Mouse (Mus musculus) CH12.LX (cell line): ENCODE measurements at regions not wholly inside any gene's neighbourhood (a gene's known extent, or its start where the extent isn't known, plus 50 kb on each side); places are given as distances from the start of the nearest gene placed in this dataset.

Source experiments
- DNase-seq: peaks from one replicate; pipeline ENCODE4 v3.0.0-alpha.2; 2013; ENCODE audit errors: extremely low read depth
- H3K27ac ChIP-seq: 2 replicates; pipeline ENCODE4 v1.5.1; 2012; ENCODE audit warnings: low read depth, mild to moderate bottlenecking, control low read depth, moderate library complexity; ENCODE audit not compliant: insufficient read depth
- H3K27me3 ChIP-seq: replicated peaks from 2 replicates; pipeline ENCODE3; 2012; ENCODE audit warnings: inconsistent platforms
- H3K36me3 ChIP-seq, 2 experiments: replicated peaks in 1 of 2; 2 replicates each; pipeline versions ENCODE3 to v1.6.1; 2012; ENCODE audit warnings: inconsistent platforms in 1 of 2, low read length in 1 of 2, mild to moderate bottlenecking in 1 of 2, mixed read lengths in 1 of 2, moderate library complexity in 1 of 2; ENCODE audit not compliant: control insufficient read depth in 1 of 2, insufficient read depth in 1 of 2
- H3K4me1 ChIP-seq, 2 experiments: 2 replicates each; pipeline ENCODE4 v1.6.1; 2012; ENCODE audit warnings: inconsistent platforms in 1 of 2, moderate library complexity in 1 of 2; ENCODE audit not compliant: insufficient read depth in 2 of 2, control insufficient read depth in 1 of 2
- H3K4me2 ChIP-seq: 2 replicates; pipeline ENCODE4 v1.6.1; 2012; ENCODE audit warnings: low read depth, mild to moderate bottlenecking, control low read depth; ENCODE audit not compliant: poor library complexity, insufficient read depth, severe bottlenecking
- H3K4me3 ChIP-seq, 3 experiments: fragments of 150-350 bp in 1 of 3; sonication (generic) in 1 of 3; replicated peaks in 1 of 3; 2 replicates each; pipeline versions ENCODE3 to v1.5.1; 2011 to 2012; ENCODE audit warnings: low read depth in 2 of 3, low read length in 2 of 3, mild to moderate bottlenecking in 2 of 3, moderate library complexity in 2 of 3, control low read depth in 1 of 3, improper control_type of control experiment in 1 of 3, inconsistent platforms in 1 of 3, mixed read lengths in 1 of 3; ENCODE audit not compliant: poor library complexity in 1 of 3
- H3K79me2 ChIP-seq: replicated peaks from 2 replicates; pipeline ENCODE4 v1.6.1; 2012; ENCODE audit warnings: mild to moderate bottlenecking, moderate library complexity; ENCODE audit not compliant: control insufficient read depth, poor library complexity, insufficient read depth, severe bottlenecking; ENCODE audit errors: extremely low read depth
- H3K9ac ChIP-seq: 2 replicates; pipeline ENCODE4 v1.6.1; 2012; ENCODE audit warnings: low read depth, mild to moderate bottlenecking, control low read depth, moderate library complexity; ENCODE audit not compliant: insufficient read depth
- H3K9me3 ChIP-seq: replicated peaks from 2 replicates; pipeline ENCODE3; 2012; ENCODE audit warnings: low read length, inconsistent platforms, mixed read lengths
- CHD2 ChIP-seq: IDR thresholded peaks from 2 replicates; pipeline ENCODE4 v1.6.1; 2011; ENCODE audit warnings: low read length, improper control_type of control experiment
- CTCF ChIP-seq, 2 experiments: IDR thresholded peaks in 1 of 2; conservative IDR thresholded peaks in 1 of 2; 2 replicates each; pipeline ENCODE4 v1.5.1; 2011 to 2012; ENCODE audit warnings: low read depth in 2 of 2, low read length in 2 of 2, improper control_type of control experiment in 1 of 2, inconsistent platforms in 1 of 2, mild to moderate bottlenecking in 1 of 2, moderate library complexity in 1 of 2
- E2F4 ChIP-seq: IDR thresholded peaks from 2 replicates; pipeline ENCODE4 v1.6.1; 2011; ENCODE audit warnings: low read depth, low read length, improper control_type of control experiment; ENCODE audit not compliant: insufficient replicate concordance
- HCFC1 ChIP-seq: IDR thresholded peaks from 2 replicates; pipeline ENCODE4 v1.6.1; 2012; ENCODE audit warnings: low read depth, mild to moderate bottlenecking, inconsistent platforms, low read length, improper control_type of control experiment
- IRF4 ChIP-seq: IDR thresholded peaks from 2 replicates; pipeline ENCODE4 v1.6.1; 2014; ENCODE audit warnings: low read depth, mild to moderate bottlenecking, inconsistent platforms, low read length, improper control_type of control experiment
- JUN ChIP-seq: IDR thresholded peaks from 2 replicates; pipeline ENCODE4 v1.6.1; 2011; ENCODE audit warnings: low read depth, mild to moderate bottlenecking, low read length, improper control_type of control experiment, moderate library complexity; ENCODE audit not compliant: insufficient read depth
- KAT2A ChIP-seq: IDR thresholded peaks from 2 replicates; pipeline ENCODE4 v1.6.1; 2012; ENCODE audit warnings: low read length, improper control_type of control experiment, inconsistent platforms; ENCODE audit not compliant: insufficient replicate concordance
- MAFK ChIP-seq: IDR thresholded peaks from 2 replicates; pipeline ENCODE4 v1.6.1; 2011; ENCODE audit warnings: low read length, improper control_type of control experiment; ENCODE audit not compliant: insufficient replicate concordance
- MAZ ChIP-seq: IDR thresholded peaks from 2 replicates; pipeline ENCODE4 v1.6.1; 2012; ENCODE audit warnings: low read depth, mild to moderate bottlenecking, inconsistent platforms, low read length, improper control_type of control experiment, moderate library complexity
- MEF2A ChIP-seq: IDR thresholded peaks from 2 replicates; pipeline ENCODE4 v1.6.1; 2014; ENCODE audit warnings: low read depth, mild to moderate bottlenecking, inconsistent platforms, low read length, improper control_type of control experiment, borderline replicate concordance
- MXI1 ChIP-seq: IDR thresholded peaks from 2 replicates; pipeline ENCODE4 v1.6.1; 2011; ENCODE audit warnings: mild to moderate bottlenecking, low read depth, low read length, improper control_type of control experiment
- NRF1 ChIP-seq: IDR thresholded peaks from 2 replicates; pipeline ENCODE4 v1.6.1; 2014; ENCODE audit warnings: low read depth, mild to moderate bottlenecking, inconsistent platforms, low read length, improper control_type of control experiment, moderate library complexity
- POLR2A ChIP-seq: IDR thresholded peaks from 2 replicates; pipeline ENCODE4 v1.6.1; 2011; ENCODE audit warnings: low read depth, mild to moderate bottlenecking, improper control_type of control experiment, low read length
- POLR2AphosphoS2 ChIP-seq: IDR thresholded peaks from 2 replicates; pipeline ENCODE4 v1.6.1; 2011; ENCODE audit warnings: low read depth, low read length, improper control_type of control experiment
- RAD21 ChIP-seq: IDR thresholded peaks from 2 replicates; pipeline ENCODE4 v1.6.1; 2011; ENCODE audit warnings: low read depth, mild to moderate bottlenecking, low read length, improper control_type of control experiment, moderate library complexity
- SMC3 ChIP-seq: IDR thresholded peaks from 2 replicates; pipeline ENCODE4 v1.6.1; 2011; ENCODE audit warnings: low read depth, low read length, improper control_type of control experiment
- TBP ChIP-seq: conservative IDR thresholded peaks from 2 replicates; pipeline ENCODE4 v1.6.1; 2011; ENCODE audit warnings: low read depth, low read length, improper control_type of control experiment
- TCF12 ChIP-seq: IDR thresholded peaks from 2 replicates; pipeline ENCODE4 v1.6.1; 2014; ENCODE audit warnings: low read depth, mild to moderate bottlenecking, inconsistent platforms, low read length, improper control_type of control experiment
- USF1 ChIP-seq: IDR thresholded peaks from 2 replicates; pipeline ENCODE4 v1.6.1; 2014; ENCODE audit warnings: low read depth, mild to moderate bottlenecking, inconsistent platforms, low read length, improper control_type of control experiment
- ZC3H11A ChIP-seq: IDR thresholded peaks from 2 replicates; pipeline ENCODE4 v1.6.1; 2012; ENCODE audit warnings: low read depth, mild to moderate bottlenecking, inconsistent platforms, low read length, improper control_type of control experiment
- ZKSCAN1 ChIP-seq: IDR thresholded peaks from 2 replicates; pipeline ENCODE4 v1.6.1; 2012; ENCODE audit warnings: low read depth, inconsistent platforms, low read length, improper control_type of control experiment, borderline replicate concordance
- ZMIZ1 ChIP-seq: IDR thresholded peaks from 2 replicates; pipeline ENCODE4 v1.6.1; 2012; ENCODE audit warnings: low read depth, mild to moderate bottlenecking, inconsistent platforms, low read length, improper control_type of control experiment
- dilution Hi-C: fragments of 300-500 bp; cut with MboI; formaldehyde crosslinking; loops from 2 replicates; pipeline ENCODE4 v1.14.3; 2020; ENCODE audit warnings: low sequenced_read_pairs; ENCODE audit not compliant: extremely low pct_unique_long_range_greater_than_20kb, extremely low pct_ligation_motif_present
- in situ Hi-C: fragments of 300-500 bp; cut with MboI; formaldehyde crosslinking; loops from 3 replicates; pipeline ENCODE4 v1.14.3; 2019; ENCODE audit warnings: low sequenced_read_pairs, low pct_ligation_motif_present, low pct_unique_long_range_greater_than_20kb, mixed read lengths

DNA sequence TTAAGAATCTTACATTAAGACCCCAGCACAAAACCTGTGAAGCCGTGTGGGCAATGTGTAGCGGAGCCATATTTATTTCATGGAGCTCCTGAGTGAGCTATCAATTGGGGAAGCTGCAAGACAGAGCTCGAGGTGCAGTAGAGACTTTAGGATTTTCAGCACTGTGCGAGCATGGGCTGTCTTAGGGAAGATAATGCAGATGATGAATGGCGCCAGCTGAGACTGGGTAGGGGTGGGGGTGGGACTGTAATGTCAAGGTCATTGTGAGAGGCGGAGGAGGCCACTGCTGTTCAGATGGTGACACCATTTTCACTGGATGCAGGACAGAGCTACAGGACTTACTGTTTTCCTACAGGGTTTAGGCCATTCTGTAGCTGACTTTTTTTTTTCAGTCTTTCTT lies 322.8 kb upstream of the Fam98a start:
- Histone ChIP-seq H3K4me1 (peaks cover 0 to 14% of the 10 kb centered on the region in 2 experiments; a peak in 2 of 4 replicates), H3K4me3 (no peak overlapping the region), H3K36me3 (no peaks in the 10 kb centered on the region), H3K27me3 (no peaks in the 10 kb centered on the region), H3K9me3 (no peaks in the 10 kb centered on the region), H3K9ac (no peak overlapping the region)
- no peak for DNase-seq
- in situ Hi-C loops (no loop called here), dilution Hi-C loops (no loop called here)
- no peak for TF ChIP-seq MAZ
- no peak for TF ChIP-seq POLR2A
- TF ChIP-seq POLR2AphosphoS2 = no peak
- TF ChIP-seq MXI1 = no peak
- no peak for TF ChIP-seq KAT2A
- TF ChIP-seq MAFK = no peak
- no peak for TF ChIP-seq CTCF (conservative IDR thresholded peaks at IDR 0.05 in 1 of 2, IDR thresholded peaks at IDR 0.05 in 1 of 2; ENCODE audit: low read depth in 2 of 2, low read length in 2 of 2)
- TF ChIP-seq ZKSCAN1 = no peak
- no peak for TF ChIP-seq TCF12
- TF ChIP-seq RAD21 = no peak
- TF ChIP-seq NRF1 = no peak
- no peak for TF ChIP-seq MEF2A
- no peak for TF ChIP-seq ZC3H11A
- TF ChIP-seq SMC3 = no peak
- TF ChIP-seq CHD2 = no peak
- TF ChIP-seq IRF4 = no peak
- no peak for TF ChIP-seq TBP
- TF ChIP-seq ZMIZ1 = no peak
- TF ChIP-seq, all 38 proteins: peak for 0
- no peak overlapping the region for H3K27ac ChIP-seq
- H3K79me2 ChIP-seq = no peaks in the 10 kb centered on the region
- no peak overlapping the region for H3K4me2 ChIP-seq

DNA sequence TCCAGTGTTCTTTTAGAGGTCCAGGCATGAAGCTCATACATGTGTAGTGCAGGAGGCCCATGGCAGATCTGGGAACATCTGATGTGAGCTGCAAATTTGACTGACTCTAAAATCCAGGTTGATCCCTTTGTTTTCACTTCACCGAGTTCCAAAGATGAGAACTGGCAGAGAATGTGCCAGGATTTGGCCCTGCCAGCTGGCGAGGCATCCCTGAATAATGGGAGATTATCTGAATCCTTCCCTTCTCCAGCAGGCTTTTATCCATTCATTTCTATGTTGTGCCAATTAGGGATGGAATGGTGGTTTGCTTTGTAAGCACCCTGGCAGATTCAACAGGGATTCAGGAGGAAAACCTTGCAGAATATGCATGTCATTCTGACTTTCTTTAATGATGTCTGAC lies 318.7 kb upstream of the Fam98a start:
- Histone ChIP-seq H3K4me3 (no peak overlapping the region), H3K27ac (no peak overlapping the region), H3K4me1 (no peaks in the 10 kb centered on the region), H3K36me3 (no peaks in the 10 kb centered on the region), H3K9me3 (no peaks in the 10 kb centered on the region), H3K4me2 (no peak overlapping the region), H3K27me3 (no peaks in the 10 kb centered on the region), H3K9ac (no peak overlapping the region), H3K79me2 (no peaks in the 10 kb centered on the region)
- in situ Hi-C loops (no loop called here), dilution Hi-C loops (no loop called here)
- TF ChIP-seq JUN (no peak), ZMIZ1 (no peak), IRF4 (no peak), USF1 (no peak), MEF2A (no peak), MXI1 (no peak), E2F4 (no peak), HCFC1 (no peak)
- DNase-seq = no peak
